In the genomic region with DNA sequence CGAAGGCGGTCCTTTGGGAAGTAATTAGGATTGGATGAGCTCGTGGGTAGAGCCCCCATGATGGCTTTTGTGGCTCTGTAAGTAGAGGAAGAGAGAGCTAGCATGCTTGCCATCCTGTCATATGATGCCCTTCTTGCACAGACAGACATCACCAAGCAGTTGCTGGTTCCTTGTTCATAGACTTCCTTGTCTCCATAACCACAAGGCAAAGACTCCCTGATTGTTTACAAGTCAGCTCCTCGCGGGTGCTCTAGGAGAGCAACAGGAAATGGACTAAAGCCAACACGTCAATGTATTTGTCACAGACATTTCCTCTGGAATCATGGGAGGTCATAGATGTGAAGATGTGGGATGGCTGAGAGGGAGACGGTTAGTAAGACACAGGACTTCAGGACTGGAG, we compare ENCODE assay signal across 18 mouse cellular contexts. TPM values are rescaled to one million over a fixed set of nuclear protein-coding genes. Genes with fewer than 3 reads are reported as not detected.
DNase-seq lines count a peak whose midpoint lies in the region; ATAC-seq and TF ChIP-seq lines count a peak whose summit lies in the region.
"Had no signal": no experiment of that assay in that cellular context is flagged by ENCODE, and none has a peak within 500 bp of the region (broad histone marks: within the 10 kb centered on the region; RNA-seq: fewer than 3 reads in every experiment).

No protein-coding gene starts in this region.

- no peak overlapping the region for H3K4me3 ChIP-seq in layer of hippocampus, adult 2 months
- H3K4me3 ChIP-seq: forebrain, embryonic 15.5 days; heart, embryonic 13.5 days; hindbrain, embryonic 15.5 days; stomach, embryonic 15.5 days had no signal

- ATAC-seq in granulocyte monocyte progenitor cell, adult 5-6 weeks (replicated peaks; ENCODE audit: poor library complexity, severe bottlenecking) = peak; percentile 54
- ATAC-seq: CD4-positive, CD25-positive, alpha-beta regulatory T cell, adult 4 months; forebrain, embryonic 15.5 days had no signal

- peak; percentile 54 for DNase-seq in kidney, adult 11 months
- DNase-seq in kidney, adult 18-20 months = no peak
- DNase-seq in 416B (ENCODE audit: low read depth) = peak; percentile 76
- peak; percentile 80 for DNase-seq in lung, postnatal 25 days (ENCODE audit: low spot score)
- DNase-seq in ovary, postnatal 14 days (ENCODE audit: low spot score) = no peak
- no peak for DNase-seq in adrenal gland, adult 8-10 months
- DNase-seq in layer of hippocampus, adult 2 months (ENCODE audit: low spot score in 2 of 2) = no peak
- DNase-seq: cerebellum, adult 8-10 months; gastrocnemius, postnatal 14 days; right cerebral cortex, postnatal 25 days; thymus, postnatal 36 days had no signal

- H3K27ac ChIP-seq in layer of hippocampus, adult 2 months = no peak overlapping the region
- H3K27ac ChIP-seq: forebrain, embryonic 15.5 days; heart, embryonic 13.5 days; hindbrain, embryonic 15.5 days; liver, embryonic 14.5 days; stomach, embryonic 15.5 days had no signal

- TF ChIP-seq CTCF in layer of hippocampus, adult 2 months (conservative IDR thresholded peaks at IDR 0.05) = no peak

RNA-seq across cellular contexts. Expression of gene Rassf3, which starts 20.5 kb away (rescaled TPM):
- 22.4 and 30.6 TPM in 2 replicates for total RNA-seq in granulocyte monocyte progenitor cell, adult 5-6 weeks (2014; fragmentation: Nextera tagmentation)
- 21.0 and 22.5 TPM in 2 replicates for total RNA-seq in granulocyte monocyte progenitor cell, adult 5-6 weeks (2017)
- 10 to 100 TPM; 36.3 to 54.6 (median 44.0) TPM for total RNA-seq in adrenal gland, adult 8-10 months (2022)
- total RNA-seq in layer of hippocampus, adult 2 months (2021) = 1 to 10 TPM; 8.8 to 9.3 TPM

Comparison
In these comparisons a context has a peak if more than half of its experiments do, and no peak if none do; other contexts are left out.
1. DNase-seq: peak in kidney, adult 11 months (single experiment), 416B (single experiment) and lung, postnatal 25 days (single experiment); none in kidney, adult 18-20 months (single experiment), ovary, postnatal 14 days (single experiment), adrenal gland, adult 8-10 months (single experiment) and layer of hippocampus, adult 2 months (0 of 2).